Mouse (Mus musculus): ENCODE results near the gene Nfic. TPM values are rescaled to one million over a fixed set of nuclear protein-coding genes. Genes with fewer than 3 reads are reported as not detected.
A peak's percentile ranks its signal among the peaks of the same experiment; 100 is the strongest.

Nfic gene
- total and polyA plus RNA-seq, 3 experiments = 2.0 to 9.7 TPM; not detected in 1

DNA sequence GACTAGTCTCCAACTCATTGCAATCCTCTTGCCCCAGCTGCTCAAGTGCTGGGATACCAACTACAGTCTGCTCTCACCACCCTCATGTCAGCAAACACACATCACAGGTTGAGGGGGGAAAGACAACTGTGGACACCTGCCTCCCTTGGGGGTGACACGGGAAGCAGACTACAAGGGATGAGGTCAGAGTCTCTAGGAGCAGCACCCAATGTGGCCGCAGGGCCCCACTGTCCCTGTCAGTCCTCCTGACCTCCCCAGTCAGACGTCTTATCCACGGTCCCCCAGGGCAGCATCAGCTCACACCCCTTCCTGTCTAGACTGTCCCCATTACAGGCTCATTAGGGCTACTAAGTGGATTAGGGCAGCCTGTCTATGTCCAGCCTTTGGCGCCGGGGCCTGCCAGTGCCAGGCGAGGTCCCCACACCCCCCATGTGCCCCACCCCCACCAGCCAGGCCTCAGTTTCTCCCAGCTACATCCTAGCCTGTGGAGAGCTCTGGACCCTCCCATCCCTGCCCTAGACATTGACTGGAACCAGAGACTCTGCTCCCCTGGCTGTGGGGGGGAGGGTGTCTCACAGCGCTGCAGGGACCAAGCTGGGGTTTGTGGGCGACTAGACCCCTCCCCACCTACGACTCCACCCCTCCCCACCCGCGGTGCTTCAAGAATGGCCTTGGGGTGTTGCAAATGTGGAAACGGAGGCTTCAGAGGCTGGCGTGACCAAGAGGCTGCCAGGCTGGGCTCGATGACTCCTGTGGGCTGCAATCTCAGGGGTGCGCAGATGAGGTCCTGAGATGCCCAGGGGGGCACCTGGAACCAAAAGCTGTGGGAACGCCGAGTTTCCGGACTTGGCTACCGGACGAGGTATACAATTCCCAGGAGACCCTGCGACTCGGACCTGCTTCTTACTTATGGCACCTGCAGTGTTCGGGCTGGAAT is 48.7 kb downstream of the Nfic start:
- H3K4me3 ChIP-seq (ENCODE audit: control insufficient read depth in 1 of 2, insufficient read depth in 1 of 2, low read depth in 2 of 2, low read length in 2 of 2) = peak overlapping the region in 1 of 2 experiments; percentile 16; a peak in 1 of 4 replicates
- H3K4me1 ChIP-seq (ENCODE audit: control insufficient read depth in 1 of 2, insufficient read depth in 2 of 2, low read length in 2 of 2) = peaks cover 3 to 29% of the 10 kb centered on the region in 2 experiments; a peak in 3 of 4 replicates
- peak overlapping the region; percentile 29; the same call in 1 of the 2 replicates for H3K27ac ChIP-seq (ENCODE audit: control insufficient read depth, low read depth, low read length)
- no peak for DNase-seq (ENCODE audit: low read depth, low spot score)
- peaks cover 0 to 16% of the 10 kb centered on the region in 2 experiments; a peak in 2 of 4 replicates for H3K36me3 ChIP-seq (ENCODE audit: control insufficient read depth in 1 of 2, insufficient read depth in 2 of 2, low read length in 2 of 2)
- H3K9me3 ChIP-seq (replicated peaks; ENCODE audit: insufficient read depth, low read length) = no peaks in the 10 kb centered on the region
- peak overlapping the region; percentile 21 for H3K9ac ChIP-seq (ENCODE audit: control insufficient read depth, low read depth, low read length, poor library complexity, severe bottlenecking)
- H3K79me2 ChIP-seq (ENCODE audit: control insufficient read depth, insufficient read depth, low read length, poor library complexity) = no peaks in the 10 kb centered on the region
- H3K27me3 ChIP-seq (ENCODE audit: control insufficient read depth in 1 of 2, insufficient read depth in 2 of 2, low read length in 2 of 2) = no peaks in the 10 kb centered on the region
- TF ChIP-seq MYC (IDR thresholded peaks at IDR 0.05; ENCODE audit: low read depth, low read length) = no peak
- TF ChIP-seq E2F4 (IDR thresholded peaks at IDR 0.05; ENCODE audit: borderline replicate concordance, low read depth, low read length) = no peak
- TF ChIP-seq NELFE (IDR thresholded peaks at IDR 0.05; ENCODE audit: low read depth, low read length) = no peak
- no peak for TF ChIP-seq MXI1 (IDR thresholded peaks at IDR 0.05; ENCODE audit: low read depth, low read length)
- no peak for TF ChIP-seq ELF1 (IDR thresholded peaks at IDR 0.05; ENCODE audit: low read depth, low read length)
- TF ChIP-seq TAL1 (IDR thresholded peaks at IDR 0.05; ENCODE audit: low read length) = no peak
- no peak for TF ChIP-seq MYB (IDR thresholded peaks at IDR 0.05; ENCODE audit: low read depth, low read length)
- TF ChIP-seq USF2 (IDR thresholded peaks at IDR 0.05; ENCODE audit: borderline replicate concordance in 1 of 2, insufficient read depth in 1 of 2, low read depth in 1 of 2, low read length in 2 of 2) = no peak
- no peak for TF ChIP-seq MAZ (IDR thresholded peaks at IDR 0.05; ENCODE audit: low read depth, low read length)

DNA sequence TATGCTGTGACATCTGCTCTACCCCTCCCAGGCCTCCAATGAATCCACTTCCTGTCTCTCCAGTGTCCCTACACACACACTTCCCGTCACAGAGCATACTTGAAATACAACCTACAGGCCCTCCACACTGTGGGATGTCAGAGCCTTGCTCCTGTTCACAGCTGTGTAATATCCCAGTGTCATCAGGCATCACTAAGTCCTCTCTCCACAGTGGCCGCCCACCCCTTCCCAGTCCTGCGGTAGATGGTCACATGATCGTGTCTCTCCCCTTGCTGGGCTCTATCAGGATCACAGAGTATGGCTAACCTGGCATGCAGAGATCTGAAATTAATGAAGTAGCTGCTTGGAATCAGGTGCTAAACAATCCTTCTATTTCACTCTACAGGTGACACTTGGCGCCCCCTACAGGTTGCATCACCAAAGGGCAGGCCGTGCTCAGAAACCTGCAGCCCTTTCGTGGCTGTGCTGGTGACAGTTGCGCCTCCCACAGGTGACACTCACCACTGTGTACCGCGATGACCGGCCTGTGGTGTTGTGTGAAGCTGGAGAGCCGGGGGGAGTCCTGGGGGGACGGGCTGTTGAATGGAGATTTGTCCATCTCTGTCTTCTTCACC is 49.7 kb downstream of the Nfic start:
- no peak overlapping the region for H3K9ac ChIP-seq (ENCODE audit: control insufficient read depth, low read depth, low read length, poor library complexity, severe bottlenecking)
- H3K27me3 ChIP-seq (ENCODE audit: control insufficient read depth in 1 of 2, insufficient read depth in 2 of 2, low read length in 2 of 2) = no peaks in the 10 kb centered on the region
- no peaks in the 10 kb centered on the region for H3K79me2 ChIP-seq (ENCODE audit: control insufficient read depth, insufficient read depth, low read length, poor library complexity)
- 0 out of 2 replicates have a peak, but pooled peaks have one; percentile 10 for TF ChIP-seq USF1 (IDR thresholded peaks at IDR 0.05; ENCODE audit: low read depth, low read length)
- TF ChIP-seq SMC3 (IDR thresholded peaks at IDR 0.05; ENCODE audit: low read depth, low read length) = peak; percentile 37
- peak; percentile 81 to 87 (median 85) for TF ChIP-seq CTCF (IDR thresholded peaks at IDR 0.05 in 2 of 3, conservative IDR thresholded peaks at IDR 0.05 in 1 of 3; ENCODE audit: control insufficient read depth in 1 of 3, insufficient read depth in 1 of 3, low read depth in 2 of 3, low read length in 3 of 3, poor library complexity in 1 of 3, severe bottlenecking in 1 of 3)
- no peak for TF ChIP-seq HCFC1 (IDR thresholded peaks at IDR 0.05; ENCODE audit: low read depth, low read length)
- no peak for TF ChIP-seq ZKSCAN1 (IDR thresholded peaks at IDR 0.05; ENCODE audit: low read depth, low read length)
- TF ChIP-seq KAT2A (conservative IDR thresholded peaks at IDR 0.05; ENCODE audit: low read depth, low read length) = no peak
- TF ChIP-seq RAD21 (IDR thresholded peaks at IDR 0.05; ENCODE audit: low read depth, low read length) = peak; percentile 16
- H3K36me3 ChIP-seq (ENCODE audit: control insufficient read depth in 1 of 2, insufficient read depth in 2 of 2, low read length in 2 of 2) = peaks cover 0 to 16% of the 10 kb centered on the region in 2 experiments; a peak in 2 of 4 replicates
- H3K9me3 ChIP-seq (replicated peaks; ENCODE audit: insufficient read depth, low read length) = no peaks in the 10 kb centered on the region
- peak; percentile 68 for DNase-seq (ENCODE audit: low read depth, low spot score)
- peaks cover 3 to 29% of the 10 kb centered on the region in 2 experiments; a peak in 3 of 4 replicates for H3K4me1 ChIP-seq (ENCODE audit: control insufficient read depth in 1 of 2, insufficient read depth in 2 of 2, low read length in 2 of 2)
- no peak overlapping the region for H3K4me3 ChIP-seq (ENCODE audit: control insufficient read depth in 1 of 2, insufficient read depth in 1 of 2, low read depth in 2 of 2, low read length in 2 of 2)
- H3K27ac ChIP-seq (ENCODE audit: control insufficient read depth, low read depth, low read length) = no peak overlapping the region

All from MEL (cell line).